Mouse (Mus musculus): ENCODE data around the gene Sema5a. TPM values are rescaled to one million over a fixed set of nuclear protein-coding genes. Genes with fewer than 3 reads are reported as not detected.

Gene Sema5a
- total and polyA plus RNA-seq, 3 experiments, result 0.17 to 0.27 (median 0.17) TPM

DNA sequence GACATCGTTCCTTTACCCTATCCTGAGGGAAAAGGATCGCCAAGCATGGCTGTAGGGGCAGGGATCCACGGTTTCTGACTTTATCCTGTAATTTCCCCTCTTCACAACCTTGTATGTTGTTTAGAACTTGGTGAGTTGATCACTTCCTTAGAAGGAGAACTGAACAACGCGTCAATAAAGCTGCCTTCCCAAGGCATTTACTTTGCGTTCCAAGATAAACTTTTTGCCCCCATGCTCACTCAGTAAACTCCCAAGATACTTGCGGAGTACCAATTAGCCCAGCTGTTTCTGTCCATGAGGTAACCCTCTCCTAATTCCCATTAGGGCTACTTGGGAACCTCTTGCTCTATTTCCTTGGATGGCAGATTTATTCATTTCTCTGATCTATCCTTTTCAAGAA lies 786 bp upstream of the Sema5a start:
- dilution Hi-C loops (cut with MboI; ENCODE audit: extremely low pct_ligation_motif_present, extremely low pct_unique_long_range_greater_than_20kb, low sequenced_read_pairs) (no loop called here), in situ Hi-C loops (cut with MboI; ENCODE audit: low pct_ligation_motif_present, low pct_unique_long_range_greater_than_20kb, low sequenced_read_pairs) (loop anchor here (10.0 to 25.0 kb wide), 4 partner anchors 191 to 468 kb away; no protein-coding TSS in a partner anchor)
- Histone ChIP-seq H3K27me3 (replicated peaks) (peaks cover 4% of the 10 kb centered on the region), H3K36me3 (replicated peaks in 1 of 2; ENCODE audit: control insufficient read depth in 1 of 2, insufficient read depth in 1 of 2, low read length in 1 of 2) (no peaks in the 10 kb centered on the region), H3K9me3 (replicated peaks; ENCODE audit: low read length) (no peaks in the 10 kb centered on the region), H3K4me3 (replicated peaks in 1 of 3; ENCODE audit: low read depth in 2 of 3, low read length in 2 of 3, poor library complexity in 1 of 3) (peak overlapping the region in 1 of 3 experiments; percentile 46), H3K4me1 (ENCODE audit: control insufficient read depth in 1 of 2, insufficient read depth in 2 of 2) (peaks cover 9 to 16% of the 10 kb centered on the region in 2 experiments), H3K9ac (ENCODE audit: insufficient read depth, low read depth) (no peak overlapping the region), H3K79me2 (replicated peaks; ENCODE audit: control insufficient read depth, extremely low read depth, insufficient read depth, poor library complexity, severe bottlenecking) (no peaks in the 10 kb centered on the region), H3K27ac (ENCODE audit: insufficient read depth, low read depth) (no peak overlapping the region), H3K4me2 (ENCODE audit: insufficient read depth, low read depth, poor library complexity, severe bottlenecking) (peak overlapping the region; percentile 77; the same call in 1 of the 2 replicates)
- no peak for DNase-seq (ENCODE audit: extremely low read depth)
- no peak for TF ChIP-seq ZNF384 (IDR thresholded peaks at IDR 0.05; ENCODE audit: low read depth, low read length)

DNA sequence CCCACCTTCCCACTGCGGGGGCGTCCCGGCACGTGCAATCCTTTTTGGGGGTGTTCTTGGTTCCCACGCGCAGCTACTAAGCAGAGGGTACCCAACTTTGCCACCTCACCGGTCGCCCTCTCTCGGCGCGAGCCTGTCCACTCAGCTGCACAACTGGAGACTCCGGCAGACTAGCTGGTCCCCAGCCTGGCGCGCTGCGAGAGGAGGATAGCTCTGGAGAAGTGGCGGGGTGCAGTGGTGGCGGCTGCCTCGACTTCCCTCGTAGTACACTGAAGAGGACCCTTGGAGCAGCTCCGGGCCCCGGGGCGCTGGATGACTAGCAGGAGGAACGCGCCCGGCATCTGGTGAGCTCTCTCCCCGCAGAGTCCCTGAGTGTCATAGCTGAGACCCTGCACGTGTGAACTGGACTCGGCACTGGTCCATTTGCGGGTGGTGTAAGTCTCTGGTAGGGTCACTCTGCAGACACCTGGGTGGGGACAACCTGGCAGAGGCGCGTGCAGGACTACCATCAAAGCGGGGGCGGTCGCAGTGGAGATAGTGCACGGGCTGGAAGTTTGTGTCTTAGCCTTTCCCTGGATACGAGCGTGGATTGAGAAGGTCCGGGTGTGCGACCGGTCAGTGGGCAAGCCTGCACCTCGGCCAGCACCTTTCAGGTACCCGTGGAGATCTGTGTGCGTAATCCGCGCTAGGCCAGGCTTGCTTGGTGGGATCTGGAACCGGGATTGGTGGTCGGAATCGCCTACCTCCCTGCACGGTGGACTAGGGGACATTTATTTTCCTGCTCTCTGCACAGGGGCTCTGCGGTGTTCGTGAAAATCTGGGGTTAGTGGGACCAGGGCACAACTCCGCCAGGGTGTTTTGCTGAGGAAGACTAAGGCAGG lies 586 bp downstream of the Sema5a start:
- Histone ChIP-seq H3K36me3 (replicated peaks in 1 of 2; ENCODE audit: control insufficient read depth in 1 of 2, insufficient read depth in 1 of 2, low read length in 1 of 2) (no peaks in the 10 kb centered on the region), H3K27ac (ENCODE audit: insufficient read depth, low read depth) (no peak overlapping the region), H3K79me2 (replicated peaks; ENCODE audit: control insufficient read depth, extremely low read depth, insufficient read depth, poor library complexity, severe bottlenecking) (no peaks in the 10 kb centered on the region), H3K9me3 (replicated peaks; ENCODE audit: low read length) (no peaks in the 10 kb centered on the region), H3K4me3 (replicated peaks in 1 of 3; ENCODE audit: low read depth in 2 of 3, low read length in 2 of 3, poor library complexity in 1 of 3) (peak overlapping the region in 2 of 3 experiments; percentile 46 to 48), H3K4me1 (ENCODE audit: control insufficient read depth in 1 of 2, insufficient read depth in 2 of 2) (peaks cover 9 to 16% of the 10 kb centered on the region in 2 experiments), H3K27me3 (replicated peaks) (peaks cover 4% of the 10 kb centered on the region), H3K9ac (ENCODE audit: insufficient read depth, low read depth) (no peak overlapping the region), H3K4me2 (ENCODE audit: insufficient read depth, low read depth, poor library complexity, severe bottlenecking) (peak overlapping the region; percentile 77)
- no peak for DNase-seq (ENCODE audit: extremely low read depth)
- in situ Hi-C loops (cut with MboI; ENCODE audit: low pct_ligation_motif_present, low pct_unique_long_range_greater_than_20kb, low sequenced_read_pairs) (loop anchor here (10.0 to 25.0 kb wide), 4 partner anchors 190 to 467 kb away; no protein-coding TSS in a partner anchor), dilution Hi-C loops (cut with MboI; ENCODE audit: extremely low pct_ligation_motif_present, extremely low pct_unique_long_range_greater_than_20kb, low sequenced_read_pairs) (no loop called here)
- TF ChIP-seq E2F4 (IDR thresholded peaks at IDR 0.05; ENCODE audit: insufficient replicate concordance, low read depth, low read length), result no peak
- TF ChIP-seq BHLHE40 (IDR thresholded peaks at IDR 0.05; ENCODE audit: low read depth, low read length), result 0 out of 2 replicates have a peak, but pooled peaks have one; percentile 43

DNA sequence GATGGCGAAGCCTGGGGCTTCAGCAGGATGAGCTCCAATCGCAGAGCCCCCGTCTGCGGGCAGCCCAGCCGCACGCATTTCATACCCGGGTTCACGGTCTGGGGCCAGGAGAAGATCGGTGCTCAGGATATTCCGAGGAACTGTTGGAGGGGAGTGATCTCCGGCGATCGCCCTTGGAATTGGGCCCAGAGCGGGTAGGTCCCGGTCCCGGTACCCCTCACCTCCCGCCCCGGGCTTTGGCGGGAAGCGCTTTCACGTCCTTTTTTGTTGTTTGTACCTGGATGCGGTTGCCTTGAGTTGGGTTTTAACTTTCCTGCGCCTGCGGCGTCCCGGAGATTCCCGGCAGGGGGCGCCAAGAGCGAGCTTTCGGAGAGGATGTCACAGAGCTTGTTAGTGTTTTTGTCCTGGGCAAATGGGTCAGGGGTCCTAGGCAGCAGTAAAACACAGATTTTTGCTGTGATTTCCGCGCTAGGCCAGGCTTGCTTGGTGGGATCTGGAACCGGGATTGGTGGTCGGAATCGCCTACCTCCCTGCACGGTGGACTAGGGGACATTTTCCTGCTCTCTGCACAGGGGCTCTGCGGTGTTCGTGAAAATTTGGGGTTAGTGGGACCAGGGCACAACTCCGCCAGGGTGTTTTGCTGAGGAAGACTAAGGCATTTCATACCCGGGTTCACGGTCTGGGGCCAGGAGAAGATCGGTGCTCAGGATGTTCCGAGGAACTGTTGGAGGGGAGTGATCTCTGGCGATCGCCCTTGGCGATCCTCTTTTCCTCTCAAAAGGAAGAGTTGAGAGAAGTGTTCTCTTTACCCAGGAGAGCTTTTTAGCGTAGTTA lies 1.4 kb downstream of the Sema5a start:
- H3K27ac ChIP-seq (ENCODE audit: insufficient read depth, low read depth), result no peak overlapping the region
- H3K9me3 ChIP-seq (replicated peaks; ENCODE audit: low read length), result no peaks in the 10 kb centered on the region
- H3K36me3 ChIP-seq (replicated peaks in 1 of 2; ENCODE audit: control insufficient read depth in 1 of 2, insufficient read depth in 1 of 2, low read length in 1 of 2), result no peaks in the 10 kb centered on the region
- H3K27me3 ChIP-seq (replicated peaks), result peaks cover 4% of the 10 kb centered on the region
- H3K4me1 ChIP-seq (ENCODE audit: control insufficient read depth in 1 of 2, insufficient read depth in 2 of 2), result peaks cover 9 to 16% of the 10 kb centered on the region in 2 experiments
- no peaks in the 10 kb centered on the region for H3K79me2 ChIP-seq (replicated peaks; ENCODE audit: control insufficient read depth, extremely low read depth, insufficient read depth, poor library complexity, severe bottlenecking)
- H3K4me2 ChIP-seq (ENCODE audit: insufficient read depth, low read depth, poor library complexity, severe bottlenecking), result peak overlapping the region; percentile 77
- peak overlapping the region in 1 of 3 experiments; percentile 46 for H3K4me3 ChIP-seq (replicated peaks in 1 of 3; ENCODE audit: low read depth in 2 of 3, low read length in 2 of 3, poor library complexity in 1 of 3)
- peak; percentile 73 for DNase-seq (ENCODE audit: extremely low read depth)
- H3K9ac ChIP-seq (ENCODE audit: insufficient read depth, low read depth), result no peak overlapping the region
- in situ Hi-C loops (cut with MboI; ENCODE audit: low pct_ligation_motif_present, low pct_unique_long_range_greater_than_20kb, low sequenced_read_pairs), result loop anchor here (10.0 to 25.0 kb wide), 4 partner anchors 189 to 466 kb away; no protein-coding TSS in a partner anchor
- dilution Hi-C loops (cut with MboI; ENCODE audit: extremely low pct_ligation_motif_present, extremely low pct_unique_long_range_greater_than_20kb, low sequenced_read_pairs), result no loop called here
- no peak for TF ChIP-seq TBP (conservative IDR thresholded peaks at IDR 0.05; ENCODE audit: low read depth, low read length)
- TF ChIP-seq MXI1 (IDR thresholded peaks at IDR 0.05; ENCODE audit: low read depth, low read length), result no peak
- no peak for TF ChIP-seq ZMIZ1 (IDR thresholded peaks at IDR 0.05; ENCODE audit: low read depth, low read length)
- peak; percentile 83 for TF ChIP-seq SMC3 (IDR thresholded peaks at IDR 0.05; ENCODE audit: low read depth, low read length)
- peak; percentile 81 for TF ChIP-seq RAD21 (IDR thresholded peaks at IDR 0.05; ENCODE audit: low read depth, low read length)
- no peak for TF ChIP-seq EP300 (IDR thresholded peaks at IDR 0.05; ENCODE audit: low read length)
- no peak for TF ChIP-seq KAT2A (IDR thresholded peaks at IDR 0.05; ENCODE audit: insufficient replicate concordance, low read length)
- TF ChIP-seq BHLHE40 (IDR thresholded peaks at IDR 0.05; ENCODE audit: low read depth, low read length), result no peak
- TF ChIP-seq GABPA (IDR thresholded peaks at IDR 0.05; ENCODE audit: insufficient replicate concordance, low read depth, low read length), result no peak
- no peak for TF ChIP-seq ELF1 (IDR thresholded peaks at IDR 0.05; ENCODE audit: low read depth, low read length)
- no peak for TF ChIP-seq MEF2A (IDR thresholded peaks at IDR 0.05; ENCODE audit: borderline replicate concordance, low read depth, low read length)
- no peak for TF ChIP-seq ZKSCAN1 (IDR thresholded peaks at IDR 0.05; ENCODE audit: borderline replicate concordance, low read depth, low read length)
- TF ChIP-seq PAX5 (IDR thresholded peaks at IDR 0.05; ENCODE audit: low read length), result no peak
- no peak for TF ChIP-seq MYC (IDR thresholded peaks at IDR 0.05; ENCODE audit: low read depth, low read length)
- TF ChIP-seq NELFE (IDR thresholded peaks at IDR 0.05; ENCODE audit: low read depth, low read length), result no peak
- TF ChIP-seq NRF1 (IDR thresholded peaks at IDR 0.05; ENCODE audit: low read depth, low read length), result no peak
- TF ChIP-seq POLR2A (IDR thresholded peaks at IDR 0.05; ENCODE audit: low read depth, low read length), result no peak
- TF ChIP-seq IRF4 (IDR thresholded peaks at IDR 0.05; ENCODE audit: low read depth, low read length), result no peak
- peak; percentile 46 to 85 for TF ChIP-seq CTCF (conservative IDR thresholded peaks at IDR 0.05 in 1 of 2, IDR thresholded peaks at IDR 0.05 in 1 of 2; ENCODE audit: low read depth in 2 of 2, low read length in 2 of 2)

Measured in CH12.LX (cell line).